ENCODE assay signal across 9 mouse cellular contexts in the genomic region with DNA sequence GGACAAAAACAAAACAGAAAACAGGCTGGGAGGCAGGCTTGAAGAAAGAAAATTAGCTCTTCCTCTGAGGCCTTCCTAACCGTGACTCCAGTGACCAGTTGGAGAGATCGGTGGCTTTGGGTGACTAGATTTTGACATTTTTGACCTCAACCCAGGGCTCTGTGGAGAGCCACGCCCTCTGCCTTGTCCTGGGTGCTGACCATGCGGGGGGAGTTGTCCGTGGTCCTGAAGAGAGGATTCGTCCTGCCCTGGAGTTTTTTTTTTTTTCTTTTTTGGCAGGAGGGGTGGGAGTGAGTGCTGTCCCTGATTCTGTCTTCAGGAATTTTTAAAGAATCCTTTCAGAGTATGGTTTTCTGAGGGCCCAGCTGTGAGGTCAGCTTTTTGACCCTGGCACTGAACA.
A peak's percentile ranks its signal among the peaks of the same experiment; 100 is the strongest.
DNase-seq lines count a peak whose midpoint lies in the region; ATAC-seq and TF ChIP-seq lines count a peak whose summit lies in the region.
"Had no signal": no experiment of that assay in that cellular context is flagged by ENCODE, and none has a peak within 500 bp of the region (broad histone marks: within the 10 kb centered on the region; RNA-seq: fewer than 3 reads in every experiment).

No protein-coding gene starts in this region.

- 0 out of 2 replicates have a peak, but pooled peaks have one; percentile 49 for TF ChIP-seq EP300 in ES-Bruce4 (IDR thresholded peaks at IDR 0.05; ENCODE audit: insufficient read depth, low read depth, low read length)

- no peaks in the 10 kb centered on the region for H3K9me3 ChIP-seq in kidney, embryonic 15.5 days (replicated peaks)
- no peaks in the 10 kb centered on the region for H3K9me3 ChIP-seq in ES-Bruce4 (replicated peaks; ENCODE audit: control insufficient read depth, insufficient read depth, low read length, poor library complexity, severe bottlenecking)
- H3K9me3 ChIP-seq: embryonic facial prominence, embryonic 12.5 days had no signal

- no peak overlapping the region for H3K4me3 ChIP-seq in kidney, embryonic 15.5 days (replicated peaks)
- no peak overlapping the region for H3K4me3 ChIP-seq in ES-Bruce4 (ENCODE audit: low read depth, low read length)
- H3K4me3 ChIP-seq: embryonic facial prominence, embryonic 12.5 days had no signal

- no peak overlapping the region for H3K9ac ChIP-seq in kidney, embryonic 15.5 days
- no peak overlapping the region for H3K9ac ChIP-seq in ES-Bruce4 (ENCODE audit: low read depth, poor library complexity, severe bottlenecking)
- H3K9ac ChIP-seq: embryonic facial prominence, embryonic 12.5 days had no signal

- H3K27me3 ChIP-seq in kidney, embryonic 15.5 days, result peaks cover 20% of the 10 kb centered on the region; the same call in 1 of the 2 replicates
- H3K27me3 ChIP-seq in ES-Bruce4 (ENCODE audit: control insufficient read depth, insufficient read depth, low read length, poor library complexity, severe bottlenecking), result no peaks in the 10 kb centered on the region
- H3K27me3 ChIP-seq: embryonic facial prominence, embryonic 12.5 days had no signal

- peak; percentile 44 for DNase-seq in kidney, postnatal 14 days
- peak; percentile 73 for DNase-seq in ZHBTc4 (ENCODE audit: low read depth, low spot score)
- peak; percentile 77 to 80 for DNase-seq in kidney, postnatal 4 days
- DNase-seq in natural killer cell, adult 2 months (ENCODE audit: low spot score in 2 of 2), result no peak
- no peak for DNase-seq in spleen, postnatal 4 days (ENCODE audit: low spot score in 2 of 2)

- no peak for ATAC-seq in kidney, embryonic 15.5 days (replicated peaks; ENCODE audit: low FRiP score)
- ATAC-seq: intestine, embryonic 16.5 days had no signal

- TF ChIP-seq POLR2A in ES-Bruce4 (IDR thresholded peaks at IDR 0.05; ENCODE audit: insufficient read depth, low read length), result no peak

- no peak overlapping the region for H3K4me2 ChIP-seq in kidney, embryonic 15.5 days
- H3K4me2 ChIP-seq: embryonic facial prominence, embryonic 12.5 days had no signal

- H3K36me3 ChIP-seq in kidney, embryonic 15.5 days, result no peaks in the 10 kb centered on the region
- no peaks in the 10 kb centered on the region for H3K36me3 ChIP-seq in ES-Bruce4 (ENCODE audit: control insufficient read depth, insufficient read depth, low read length, poor library complexity, severe bottlenecking)
- H3K36me3 ChIP-seq: embryonic facial prominence, embryonic 12.5 days had no signal

- no peak for TF ChIP-seq CTCF in ES-Bruce4 (IDR thresholded peaks at IDR 0.05; ENCODE audit: low read depth, low read length)

- no peak overlapping the region for H3K27ac ChIP-seq in kidney, embryonic 15.5 days
- H3K27ac ChIP-seq in ES-Bruce4 (ENCODE audit: insufficient read depth, low read length), result no peak overlapping the region
- H3K27ac ChIP-seq: embryonic facial prominence, embryonic 12.5 days had no signal

- peaks cover 20% of the 10 kb centered on the region for H3K4me1 ChIP-seq in kidney, embryonic 15.5 days
- H3K4me1 ChIP-seq in ES-Bruce4 (ENCODE audit: control insufficient read depth, insufficient read depth, low read length), result no peaks in the 10 kb centered on the region
- H3K4me1 ChIP-seq: embryonic facial prominence, embryonic 12.5 days had no signal

- WGBS in kidney, embryonic 15.5 days, result 4% methylated on average over 6 of the region's 6 CpGs

Comparison
In these comparisons a context has a peak if more than half of its experiments do, and no peak if none do; other contexts are left out.
1. DNase-seq: peak in kidney, postnatal 14 days (single experiment), ZHBTc4 (single experiment) and kidney, postnatal 4 days (2 of 2); none in natural killer cell, adult 2 months (0 of 2) and spleen, postnatal 4 days (0 of 2).